In genomic region chr15:12366580-12367305, GRCm38 (mm10) we compare ENCODE assay signal across 12 mouse cellular contexts. TPM values are rescaled to one million over a fixed set of nuclear protein-coding genes. Genes with fewer than 3 reads are reported as not detected.
DNase-seq lines count a peak whose midpoint lies in the region; ATAC-seq and TF ChIP-seq lines count a peak whose summit lies in the region.
"Not testable (repeated sequence)": the region's sequence is repeated elsewhere in the genome, so short reads cannot be mapped to it uniquely, and the experiment has no call there.
"Had no signal": no experiment of that assay in that cellular context is flagged by ENCODE, and none has a peak within 500 bp of the region (broad histone marks: within the 10 kb centered on the region; RNA-seq: fewer than 3 reads in every experiment).

No protein-coding gene starts in this region.

- H3K9ac ChIP-seq in forebrain, embryonic 16.5 days (replicated peaks; ENCODE audit: low read depth, low read length); heart, embryonic 14.5 days (ENCODE audit: low read length); hindbrain, embryonic 14.5 days; liver, postnatal 0 days (replicated peaks); midbrain, embryonic 14.5 days (replicated peaks; ENCODE audit: low read length): not testable (repeated sequence)

- not testable (repeated sequence) for H3K4me3 ChIP-seq in bone marrow, adult 2 months (replicated peaks; ENCODE audit: control insufficient read depth, low read depth, low read length); forebrain, embryonic 16.5 days (replicated peaks; ENCODE audit: low read length); heart, embryonic 14.5 days (ENCODE audit: control insufficient read depth in 1 of 2, insufficient read depth in 1 of 2, low read depth in 1 of 2, low read length in 2 of 2); hindbrain, embryonic 14.5 days (replicated peaks; ENCODE audit: low read length); layer of hippocampus, adult 2 months; liver, postnatal 0 days (ENCODE audit: low read depth, low read length); midbrain, embryonic 14.5 days (replicated peaks; ENCODE audit: low read depth, low read length); small intestine, adult 2 months (ENCODE audit: low read depth, low read length)

- WGBS in bone marrow, adult 2 months: 77% methylated on average over 11 of the region's 11 CpGs
- 90% methylated on average over 11 of the region's 11 CpGs for WGBS in forebrain, embryonic 16.5 days
- WGBS in heart, embryonic 14.5 days: 83% methylated on average over 11 of the region's 11 CpGs
- 87% methylated on average over 11 of the region's 11 CpGs for WGBS in hindbrain, embryonic 14.5 days
- WGBS in liver, postnatal 0 days (ENCODE audit: insufficient replicate concordance): 74% methylated on average over 11 of the region's 11 CpGs
- 87% methylated on average over 11 of the region's 11 CpGs for WGBS in midbrain, embryonic 14.5 days
- WGBS in small intestine, adult 2 months: 81% methylated on average over 11 of the region's 11 CpGs

- not testable (repeated sequence) for H3K27me3 ChIP-seq in forebrain, embryonic 16.5 days (replicated peaks; ENCODE audit: control insufficient read depth, insufficient read depth, low read length); heart, embryonic 14.5 days (ENCODE audit: control insufficient read depth, insufficient read depth, low read length); hindbrain, embryonic 14.5 days (ENCODE audit: control insufficient read depth, insufficient read depth, low read length); liver, postnatal 0 days (ENCODE audit: insufficient read depth, low read length); midbrain, embryonic 14.5 days (ENCODE audit: control insufficient read depth, insufficient read depth, low read length); small intestine, adult 2 months (ENCODE audit: control insufficient read depth, insufficient read depth, low read length)

- H3K27ac ChIP-seq in bone marrow, adult 2 months (ENCODE audit: control insufficient read depth, insufficient read depth, low read depth, low read length, poor library complexity): peak overlapping the region; percentile 12; the same call in 1 of the 2 replicates
- peak overlapping the region; percentile 89 for H3K27ac ChIP-seq in forebrain, embryonic 16.5 days (ENCODE audit: low read length)
- H3K27ac ChIP-seq in heart, embryonic 14.5 days (replicated peaks in 1 of 2; ENCODE audit: control insufficient read depth in 1 of 2, insufficient read depth in 1 of 2, low read depth in 2 of 2, low read length in 2 of 2): peak overlapping the region; percentile 30 to 77
- H3K27ac ChIP-seq in hindbrain, embryonic 14.5 days: peak overlapping the region; percentile 85
- H3K27ac ChIP-seq in layer of hippocampus, adult 2 months: peak overlapping the region; percentile 93
- peak overlapping the region; percentile 37 for H3K27ac ChIP-seq in liver, postnatal 0 days (ENCODE audit: low read depth)
- H3K27ac ChIP-seq in midbrain, embryonic 14.5 days (replicated peaks; ENCODE audit: low read depth, low read length): peak overlapping the region; percentile 83
- peak overlapping the region; percentile 97 for H3K27ac ChIP-seq in small intestine, adult 2 months (ENCODE audit: insufficient read depth, low read depth, low read length)

- H3K4me2 ChIP-seq in forebrain, embryonic 16.5 days (ENCODE audit: low read length); hindbrain, embryonic 14.5 days (replicated peaks); midbrain, embryonic 14.5 days (ENCODE audit: low read length): not testable (repeated sequence)
- peak overlapping the region; percentile 37; the same call in 1 of the 2 replicates for H3K4me2 ChIP-seq in heart, embryonic 14.5 days (ENCODE audit: low read length)
- H3K4me2 ChIP-seq in liver, postnatal 0 days (ENCODE audit: low read depth, low read length): peak overlapping the region; percentile 59

- H3K36me3 ChIP-seq in forebrain, embryonic 16.5 days (ENCODE audit: control insufficient read depth, insufficient read depth); hindbrain, embryonic 14.5 days (replicated peaks; ENCODE audit: control insufficient read depth, insufficient read depth); liver, postnatal 0 days (replicated peaks; ENCODE audit: insufficient read depth, low read length); midbrain, embryonic 14.5 days (ENCODE audit: control insufficient read depth, insufficient read depth, low read length); small intestine, adult 2 months (ENCODE audit: control insufficient read depth, insufficient read depth, low read length): not testable (repeated sequence)
- peaks cover 13% of the 10 kb centered on the region for H3K36me3 ChIP-seq in heart, embryonic 14.5 days (ENCODE audit: control insufficient read depth, insufficient read depth, low read length)

- not testable (repeated sequence) for DNase-seq in hindbrain, embryonic 14.5 days (ENCODE audit: low spot score); layer of hippocampus, adult 2 months (ENCODE audit: low spot score in 2 of 2); liver, postnatal 0 days; midbrain, embryonic 14.5 days

- not testable (repeated sequence) for TF ChIP-seq CTCF in bone marrow, adult 2 months (IDR thresholded peaks at IDR 0.05; ENCODE audit: control insufficient read depth, insufficient read depth, low read length); liver, postnatal 0 days (IDR thresholded peaks at IDR 0.05; ENCODE audit: low read depth); small intestine, adult 2 months (IDR thresholded peaks at IDR 0.05; ENCODE audit: extremely low read depth, insufficient read length, insufficient replicate concordance, low read depth, low read length)
- peak; percentile 16; the same call in 1 of the 2 replicates for TF ChIP-seq CTCF in layer of hippocampus, adult 2 months (conservative IDR thresholded peaks at IDR 0.05)

- not testable (repeated sequence) for TF ChIP-seq EP300 in liver, postnatal 0 days (IDR thresholded peaks at IDR 0.05; ENCODE audit: low read depth)

- not testable (repeated sequence) for ATAC-seq in forebrain, embryonic 16.5 days; heart, embryonic 14.5 days (ENCODE audit: insufficient number of reproducible peaks, insufficient read depth, low FRiP score, low read depth); hindbrain, embryonic 14.5 days (ENCODE audit: low FRiP score); liver, postnatal 0 days; midbrain, embryonic 14.5 days (ENCODE audit: low FRiP score, low TSS enrichment)

- H3K9me3 ChIP-seq in forebrain, embryonic 16.5 days (ENCODE audit: control insufficient read depth, low read length); heart, embryonic 14.5 days (ENCODE audit: control insufficient read depth, low read length); hindbrain, embryonic 14.5 days (ENCODE audit: control insufficient read depth, low read length); liver, postnatal 0 days (ENCODE audit: low read length); midbrain, embryonic 14.5 days (ENCODE audit: control insufficient read depth, low read length): not testable (repeated sequence)

- TF ChIP-seq POLR2A in bone marrow, adult 2 months (IDR thresholded peaks at IDR 0.05; ENCODE audit: borderline replicate concordance, control insufficient read depth, low read depth, low read length); small intestine, adult 2 months (IDR thresholded peaks at IDR 0.05; ENCODE audit: low read depth, low read length): not testable (repeated sequence)

- H3K4me1 ChIP-seq in bone marrow, adult 2 months (ENCODE audit: control insufficient read depth, insufficient read depth, low read length): not testable (repeated sequence)
- peaks cover 36% of the 10 kb centered on the region for H3K4me1 ChIP-seq in forebrain, embryonic 16.5 days (replicated peaks; ENCODE audit: control insufficient read depth, insufficient read depth, low read length)
- H3K4me1 ChIP-seq in heart, embryonic 14.5 days (ENCODE audit: control insufficient read depth in 2 of 2, insufficient read depth in 2 of 2, low read length in 2 of 2): peaks cover 15 to 16% of the 10 kb centered on the region in 2 experiments
- peaks cover 25% of the 10 kb centered on the region for H3K4me1 ChIP-seq in hindbrain, embryonic 14.5 days (replicated peaks; ENCODE audit: control insufficient read depth, insufficient read depth, low read length)
- H3K4me1 ChIP-seq in liver, postnatal 0 days (ENCODE audit: insufficient read depth): peaks cover 25% of the 10 kb centered on the region
- peaks cover 20% of the 10 kb centered on the region for H3K4me1 ChIP-seq in midbrain, embryonic 14.5 days (ENCODE audit: control insufficient read depth, insufficient read depth, low read length)
- peaks cover 23% of the 10 kb centered on the region for H3K4me1 ChIP-seq in small intestine, adult 2 months (ENCODE audit: control insufficient read depth, insufficient read depth, insufficient read length, low read length)

RNA-seq across cellular contexts. Expression of gene 1810049J17Rik, which starts 45.0 kb away (rescaled TPM):
- not detected in 2 replicates for polyA plus RNA-seq in bone marrow, adult 2 months (2011; ENCODE audit: insufficient read depth, insufficient read length, low replicate concordance, missing spikeins)
- polyA plus RNA-seq in forebrain, embryonic 16.5 days (2015; fragmentation: Nextera tagmentation; extraction: Ambion mirVana): not detected in 2 replicates
- 0.54 TPM in 1 of 2 replicates, not detected in the other for polyA plus RNA-seq in heart, embryonic 14.5 days (2014; fragmentation: Nextera tagmentation; extraction: Ambion mirVana)
- polyA plus RNA-seq in hindbrain, embryonic 14.5 days (2014; fragmentation: Nextera tagmentation; extraction: Ambion mirVana): 1.8 and 2.0 TPM in 2 replicates
- total RNA-seq in layer of hippocampus, adult 2 months (2021): 1 to 10 TPM in 1 of 2 experiments, under 1 TPM in 1; 0.95 to 1.2 TPM
- polyA plus RNA-seq in liver, postnatal 0 days (2015; fragmentation: Nextera tagmentation; extraction: Ambion mirVana): 0.79 and 1.1 TPM in 2 replicates
- polyA plus RNA-seq in midbrain, embryonic 14.5 days (2014; fragmentation: Nextera tagmentation; extraction: Ambion mirVana): 1.6 and 1.7 TPM in 2 replicates
- not detected in 2 replicates for polyA plus RNA-seq in small intestine, adult 2 months (2012; rRNA removed)
- total RNA-seq: adrenal gland, postnatal 25 days; heart, adult 2 months had no signal
- polyA plus RNA-seq: embryonic facial prominence, embryonic 13.5 days; heart, adult 2 months; large intestine, adult 2 months had no signal

RNA-seq across cellular contexts. Expression of gene Golph3, which starts 45.5 kb away (rescaled TPM):
- 27.1 and 30.1 TPM in 2 replicates for polyA plus RNA-seq in bone marrow, adult 2 months (2011; ENCODE audit: insufficient read depth, insufficient read length, low replicate concordance, missing spikeins)
- 56.7 and 70.2 TPM in 2 replicates for polyA plus RNA-seq in forebrain, embryonic 16.5 days (2015; fragmentation: Nextera tagmentation; extraction: Ambion mirVana)
- polyA plus RNA-seq in heart, embryonic 14.5 days (2014; fragmentation: Nextera tagmentation; extraction: Ambion mirVana): 85.4 and 87.7 TPM in 2 replicates
- polyA plus RNA-seq in hindbrain, embryonic 14.5 days (2014; fragmentation: Nextera tagmentation; extraction: Ambion mirVana): 96.9 and 112 TPM in 2 replicates
- 10 to 100 TPM; 91.3 to 94.5 TPM for total RNA-seq in layer of hippocampus, adult 2 months (2021)
- 35.8 and 37.2 TPM in 2 replicates for polyA plus RNA-seq in liver, postnatal 0 days (2015; fragmentation: Nextera tagmentation; extraction: Ambion mirVana)
- 74.5 and 88.2 TPM in 2 replicates for polyA plus RNA-seq in midbrain, embryonic 14.5 days (2014; fragmentation: Nextera tagmentation; extraction: Ambion mirVana)
- 64.4 and 103 TPM in 2 replicates for polyA plus RNA-seq in small intestine, adult 2 months (2012; rRNA removed)

Comparison
In these comparisons a context has a peak if more than half of its experiments do, and no peak if none do; other contexts are left out.
1. H3K27ac ChIP-seq: peak in every context shown above with its lines; median percentile 97 in small intestine, adult 2 months; 93 in layer of hippocampus, adult 2 months; 89 in forebrain, embryonic 16.5 days; 85 in hindbrain, embryonic 14.5 days; 83 in midbrain, embryonic 14.5 days; 54 in heart, embryonic 14.5 days; 37 in liver, postnatal 0 days; 12 in bone marrow, adult 2 months.